Mouse (Mus musculus): Measurements from ENCODE around the gene Fbxo36. TPM values are rescaled to one million over a fixed set of nuclear protein-coding genes. Genes with fewer than 3 reads are reported as not detected.
A peak's percentile ranks its signal among the peaks of the same experiment; 100 is the strongest.

Fbxo36 gene
- total RNA-seq, 2 experiments from 2014 or later, result 1.4 to 2.0 TPM

DNA sequence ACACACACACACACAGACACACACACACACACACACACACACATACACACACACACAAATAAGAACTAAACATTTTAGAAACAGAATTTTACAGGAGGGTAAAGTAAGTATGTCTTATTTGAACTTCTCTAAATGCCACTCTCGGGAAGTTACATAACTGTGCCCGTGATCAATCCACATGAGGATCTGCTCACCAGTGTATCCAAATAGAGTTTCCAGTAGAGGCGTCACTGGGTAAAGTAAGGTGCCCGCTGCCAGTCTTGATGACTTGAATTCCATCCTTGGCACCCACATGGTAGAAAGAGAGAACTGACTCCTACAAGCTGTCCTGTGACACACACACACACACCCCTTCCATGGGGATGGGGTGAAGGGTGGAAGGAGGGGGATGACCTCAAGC lies 43.3 kb downstream of the Fbxo36 start:
- DNase-seq (ENCODE audit: low spot score in 2 of 2), result peak in 1 of 2 experiments; percentile 15
- intact Hi-C loops (cut with DNase I), result no loop called here

DNA sequence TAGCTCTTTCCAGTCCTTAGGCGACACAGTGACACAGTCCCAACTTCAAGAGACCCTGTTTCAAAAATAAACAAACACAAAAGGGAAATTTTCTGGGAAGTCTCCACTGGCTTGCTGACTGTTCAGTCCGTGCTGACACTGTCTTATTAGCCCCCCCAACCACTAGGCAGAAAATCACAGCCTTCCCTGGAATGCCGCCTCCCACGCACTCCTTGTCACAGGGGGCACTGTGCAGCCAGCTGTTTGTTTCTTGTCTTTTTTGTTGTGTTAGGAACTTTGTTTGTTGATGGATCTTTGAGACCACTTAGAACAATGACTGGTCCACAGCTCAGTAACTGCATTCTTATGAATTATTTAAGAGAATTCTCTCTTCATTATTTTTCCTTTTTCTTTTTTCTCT lies 44.2 kb downstream of the Fbxo36 start:
- no peak for DNase-seq (ENCODE audit: low spot score in 2 of 2)
- intact Hi-C loops (cut with DNase I), result no loop called here

DNA sequence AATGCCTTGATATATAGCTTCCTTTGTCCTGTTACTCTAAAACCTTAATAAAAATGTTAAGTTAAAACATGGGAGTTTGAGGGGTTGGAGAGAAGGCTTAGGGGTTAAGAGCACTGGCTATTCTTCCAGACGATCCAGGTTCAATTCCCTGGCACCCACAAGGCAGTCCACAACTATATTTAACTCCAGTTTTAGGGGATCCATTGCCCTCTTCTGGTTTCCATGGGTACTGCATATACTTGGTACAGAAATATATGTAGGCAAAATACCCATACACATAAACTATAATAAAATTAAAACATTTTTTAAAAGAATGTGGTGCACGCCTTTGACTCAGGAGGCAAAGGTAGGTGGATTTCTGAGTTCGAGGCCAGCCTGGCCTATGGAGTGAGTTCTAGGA lies 45.5 kb downstream of the Fbxo36 start:
- intact Hi-C loops (cut with DNase I), result no loop called here
- DNase-seq (ENCODE audit: low spot score in 2 of 2), result peak in 1 of 2 experiments; percentile 41

DNA sequence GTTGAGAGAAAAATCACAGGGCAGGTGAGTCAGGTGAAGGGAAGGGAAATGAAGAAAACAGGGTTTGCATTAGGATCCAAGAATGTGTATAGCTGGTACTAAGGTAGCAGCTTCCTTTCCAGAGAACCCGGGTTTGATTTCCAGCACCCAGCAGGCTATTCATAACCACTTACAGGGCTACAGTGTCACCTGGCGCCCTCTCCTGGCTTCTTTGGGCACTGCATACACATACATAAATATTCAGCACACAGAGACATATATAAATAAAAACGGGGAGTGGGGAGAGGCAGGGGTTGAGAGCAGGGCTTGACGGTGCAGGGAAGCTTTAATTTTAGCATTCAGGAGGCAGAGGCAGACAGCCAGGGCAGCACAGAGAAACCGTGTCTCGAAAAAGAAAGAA lies 46.3 kb downstream of the Fbxo36 start:
- intact Hi-C loops (cut with DNase I), result no loop called here
- DNase-seq (ENCODE audit: low spot score in 2 of 2), result no peak

DNA sequence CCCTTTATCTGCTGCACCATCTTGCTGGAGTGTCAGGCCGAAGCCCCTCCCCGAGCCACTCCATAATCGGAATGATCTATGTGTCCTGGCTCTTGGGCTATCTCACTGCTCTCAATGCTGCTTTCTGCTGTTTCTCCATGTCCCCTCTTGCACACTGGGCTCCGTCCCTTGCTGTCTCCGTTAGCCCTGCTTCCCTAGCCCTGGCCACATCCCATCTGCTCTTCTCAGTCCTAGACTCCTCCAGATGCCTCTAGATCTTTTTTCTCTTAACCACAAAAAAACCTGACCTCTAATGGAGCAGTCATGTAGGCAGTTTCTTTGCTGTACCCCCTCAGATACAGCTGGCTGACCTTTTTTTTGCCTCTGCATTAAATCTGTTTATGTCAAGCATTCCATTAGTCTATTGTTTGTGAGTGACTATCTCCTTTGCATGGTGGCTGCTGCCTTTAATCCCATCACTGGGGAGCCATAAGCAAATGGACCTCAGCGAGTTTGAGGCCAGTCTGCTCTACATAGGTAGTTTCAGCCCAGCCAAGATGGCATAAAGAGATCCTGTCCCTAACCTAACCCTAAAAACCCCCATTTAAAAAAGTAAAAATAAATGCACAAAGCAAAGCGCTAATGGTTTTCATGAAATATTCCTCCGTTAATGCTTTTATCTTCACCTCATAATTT lies 49.8 kb downstream of the Fbxo36 start:
- intact Hi-C loops (cut with DNase I), result no loop called here
- DNase-seq (ENCODE audit: low spot score in 2 of 2), result no peak

DNA sequence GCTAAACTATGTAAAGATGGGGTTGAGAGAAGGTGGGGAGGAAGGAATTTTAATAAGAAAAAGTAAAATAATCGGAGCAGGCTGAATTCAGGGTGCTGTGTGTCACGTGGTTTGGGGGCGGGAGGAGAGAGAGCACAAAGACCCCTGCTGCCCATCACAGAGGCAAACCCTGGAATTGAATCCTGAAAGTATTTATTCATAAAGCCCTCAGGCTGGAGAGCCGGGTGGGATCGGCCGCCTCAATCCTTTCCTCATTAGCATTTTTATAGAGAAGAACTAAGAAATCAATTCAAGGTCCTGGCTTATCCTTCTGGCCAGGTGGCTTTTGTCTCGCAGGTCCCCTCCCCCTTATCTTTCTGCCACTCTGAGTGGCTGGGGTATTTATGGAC lies 50.4 kb downstream of the Fbxo36 start:
- DNase-seq (ENCODE audit: low spot score in 2 of 2), result no peak
- intact Hi-C loops (cut with DNase I), result no loop called here

DNA sequence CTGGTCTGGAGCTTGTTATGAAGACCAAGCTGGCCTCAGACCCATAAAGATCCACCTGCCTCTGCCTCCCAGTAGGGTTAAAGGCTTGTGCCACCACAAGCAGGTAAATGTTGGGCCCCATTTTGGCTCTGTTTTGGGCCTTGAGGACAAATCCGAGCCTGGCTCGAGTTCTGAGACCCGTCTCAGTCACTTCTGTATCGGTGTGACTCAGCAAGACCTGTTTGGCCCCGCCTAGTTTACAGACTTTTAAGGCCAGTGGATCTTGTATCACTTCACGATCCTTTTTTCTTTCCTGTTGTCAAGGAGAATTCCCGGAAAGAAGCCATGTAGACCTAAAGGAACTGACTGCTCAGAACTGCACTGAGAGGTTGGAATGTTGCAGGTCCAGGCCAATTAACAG lies 50.9 kb downstream of the Fbxo36 start:
- intact Hi-C loops (cut with DNase I), result no loop called here
- DNase-seq (ENCODE audit: low spot score in 2 of 2), result no peak

DNA sequence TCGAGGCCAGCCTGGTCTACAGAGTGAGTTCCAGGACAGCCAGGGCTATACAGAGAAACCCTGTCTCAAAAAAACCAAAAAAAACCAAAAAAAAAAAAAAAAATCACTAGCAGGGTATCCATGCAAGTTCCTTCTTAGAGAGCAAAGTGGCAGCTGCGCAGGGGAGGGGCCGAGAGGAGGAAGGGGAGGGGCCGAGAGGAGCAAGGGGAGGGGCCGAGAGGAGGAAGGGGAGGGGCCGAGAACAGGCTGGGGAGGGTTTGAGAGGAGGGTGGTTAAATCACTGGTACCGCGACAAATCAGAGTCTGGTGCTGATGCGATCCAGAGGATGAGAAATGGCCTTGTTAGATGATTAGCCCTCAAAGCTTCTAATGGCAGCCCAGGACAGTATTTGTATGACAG lies 52.1 kb downstream of the Fbxo36 start:
- intact Hi-C loops (cut with DNase I), result no loop called here
- DNase-seq (ENCODE audit: low spot score in 2 of 2), result no peak

DNA sequence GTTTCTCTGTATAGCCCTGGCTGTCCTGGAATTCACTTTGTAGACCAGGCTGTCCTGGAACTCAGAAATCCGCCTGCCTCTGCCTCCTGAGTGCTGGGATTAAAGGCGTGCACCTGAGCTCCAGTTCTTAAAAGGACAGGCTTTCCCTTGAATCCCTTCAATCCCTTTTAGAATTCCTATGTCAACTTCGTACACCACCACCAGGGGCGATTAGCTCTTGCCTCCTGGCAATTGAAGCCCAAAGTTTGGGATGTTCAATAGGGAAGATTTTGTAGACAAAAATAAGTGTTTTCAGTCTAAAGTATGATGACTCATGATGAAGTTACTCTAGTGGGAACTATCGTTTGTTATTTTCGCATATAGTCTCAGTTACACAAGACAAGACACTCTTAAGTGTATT lies 57.7 kb downstream of the Fbxo36 start:
- DNase-seq (ENCODE audit: low spot score in 2 of 2), result no peak
- intact Hi-C loops (cut with DNase I), result no loop called here

DNA sequence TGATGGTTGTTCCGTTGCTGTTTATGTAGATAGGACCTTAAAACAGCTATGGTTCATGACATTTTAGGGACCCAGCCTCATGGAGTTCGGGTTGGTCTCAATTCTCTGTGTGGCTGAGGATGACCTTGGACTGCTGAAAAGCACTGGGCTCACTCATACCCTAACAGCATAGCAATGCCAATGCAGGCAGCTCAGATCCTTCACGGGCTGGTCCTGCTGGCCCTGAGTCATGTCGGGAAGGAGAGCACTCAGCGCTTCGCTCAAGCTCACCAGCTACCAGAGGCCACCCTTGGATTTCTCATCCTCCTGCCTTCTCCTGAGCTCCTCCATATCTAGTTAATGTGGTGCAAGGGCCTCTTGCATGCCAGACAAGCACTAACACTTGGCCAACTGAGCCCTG lies 59.5 kb downstream of the Fbxo36 start:
- intact Hi-C loops (cut with DNase I), result no loop called here
- DNase-seq (ENCODE audit: low spot score in 2 of 2), result no peak

DNA sequence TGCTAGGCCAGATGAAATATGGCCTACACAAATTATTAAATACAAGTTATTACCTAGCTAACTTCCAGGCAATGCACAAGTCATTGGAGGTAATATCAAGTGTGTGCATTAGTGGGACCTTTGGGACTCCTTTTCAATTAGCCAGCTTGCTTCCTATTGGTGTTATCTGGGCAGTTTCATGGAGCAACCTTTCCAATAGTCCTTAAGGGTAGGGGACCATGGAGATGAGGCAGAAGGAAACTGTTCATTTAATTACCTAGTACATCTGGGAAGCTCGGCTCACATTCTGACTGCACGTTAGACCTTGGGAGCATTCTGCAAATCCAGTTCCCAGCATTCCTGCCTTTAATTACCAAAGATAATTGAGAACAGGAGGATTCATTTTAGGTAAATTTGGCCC lies 64.8 kb downstream of the Fbxo36 start:
- intact Hi-C loops (cut with DNase I), result no loop called here
- no peak for DNase-seq (ENCODE audit: low spot score in 2 of 2)

DNA sequence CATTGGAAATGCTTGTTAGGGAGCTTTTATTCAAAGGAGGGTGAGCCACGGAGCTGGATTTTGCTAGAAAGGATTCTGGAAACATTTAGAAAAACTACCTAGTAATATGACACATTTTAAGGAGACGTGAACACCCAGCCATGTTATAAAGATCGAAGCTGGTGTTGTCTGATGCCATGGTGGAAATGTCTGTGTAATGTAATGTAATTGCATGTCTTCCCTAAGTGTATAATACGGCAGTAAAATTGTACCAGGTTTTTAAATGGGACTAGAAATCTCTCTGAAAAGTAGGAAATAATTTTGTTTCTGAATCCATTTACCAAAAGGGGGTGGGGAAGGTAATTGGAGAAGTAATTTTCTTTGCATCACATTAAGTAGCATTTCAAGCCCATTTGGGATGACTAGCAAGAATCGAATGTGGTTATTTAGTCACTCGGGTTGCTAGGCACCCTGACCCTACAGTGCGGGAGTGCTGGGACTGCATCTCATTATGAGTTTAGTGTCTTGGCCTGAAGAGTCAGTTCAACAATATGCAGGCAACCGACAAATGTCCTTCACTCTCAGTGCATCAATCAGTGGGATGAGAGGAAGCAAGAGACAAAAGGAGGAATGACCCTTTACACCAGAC lies 70.7 kb downstream of the Fbxo36 start:
- intact Hi-C loops (cut with DNase I), result no loop called here
- DNase-seq (ENCODE audit: low spot score in 2 of 2), result no peak

DNA sequence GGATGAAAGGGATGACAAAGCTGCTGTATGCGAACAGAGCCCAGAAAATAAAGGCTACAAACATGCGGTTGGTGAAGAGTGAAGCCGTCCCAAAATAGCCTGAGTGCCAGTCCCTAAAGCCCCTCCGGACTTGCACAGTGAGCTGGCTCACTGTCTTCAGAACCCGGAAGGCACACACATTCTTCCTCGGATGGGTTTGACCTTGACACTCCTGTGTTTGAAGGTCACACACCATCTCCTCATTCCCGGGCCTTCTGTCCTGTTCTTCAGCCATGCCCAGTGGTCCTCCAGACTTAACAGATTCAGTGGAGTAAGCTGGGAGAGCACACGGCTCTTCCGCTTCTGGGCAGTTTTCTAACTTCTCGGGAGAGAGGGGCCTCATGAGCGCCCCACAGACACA lies 72.9 kb downstream of the Fbxo36 start:
- DNase-seq (ENCODE audit: low spot score in 2 of 2), result no peak
- intact Hi-C loops (cut with DNase I), result no loop called here

DNA sequence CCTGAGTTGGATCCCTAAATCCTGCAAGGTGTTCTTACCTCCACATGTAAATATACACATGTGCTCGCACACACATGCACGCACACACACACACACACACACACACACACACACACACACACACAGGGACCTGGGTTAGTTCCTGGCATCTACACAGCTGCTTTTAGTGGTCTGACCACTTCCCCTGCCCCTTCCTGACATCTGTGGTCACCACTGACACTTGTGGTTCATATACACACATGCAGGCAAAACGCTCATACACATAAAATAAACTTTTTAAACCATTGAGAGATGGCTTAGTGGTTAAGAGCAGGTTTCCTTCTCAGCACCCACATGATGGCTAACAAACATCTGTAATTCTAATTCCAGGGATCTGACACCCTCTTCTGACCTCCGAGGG lies 75.4 kb downstream of the Fbxo36 start:
- intact Hi-C loops (cut with DNase I), result no loop called here

DNA sequence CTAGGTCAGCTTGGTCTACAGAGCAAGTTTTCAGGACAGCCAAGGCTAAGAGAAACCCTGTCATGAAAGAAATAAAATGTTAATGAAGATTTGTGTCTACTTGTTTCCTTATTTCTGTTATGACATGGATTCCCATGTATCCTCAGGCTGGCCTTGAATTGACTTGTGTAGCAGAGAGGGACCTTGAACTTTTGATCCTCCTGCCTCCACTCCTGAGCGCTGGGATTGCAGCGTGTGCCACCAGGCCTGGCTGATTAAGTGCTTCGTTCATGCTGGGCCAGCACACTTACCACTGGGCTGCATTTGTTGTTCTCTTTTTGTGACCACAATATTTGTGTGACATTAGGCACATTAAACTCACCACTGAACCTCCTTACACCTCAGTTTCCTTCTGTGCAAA lies 79.2 kb downstream of the Fbxo36 start:
- intact Hi-C loops (cut with DNase I), result no loop called here
- no peak for DNase-seq (ENCODE audit: low spot score in 2 of 2)

More for the DNA sequence above, 75.4 kb downstream of the Fbxo36 start:
- DNase-seq (ENCODE audit: low spot score in 2 of 2), result no peak

DNA sequence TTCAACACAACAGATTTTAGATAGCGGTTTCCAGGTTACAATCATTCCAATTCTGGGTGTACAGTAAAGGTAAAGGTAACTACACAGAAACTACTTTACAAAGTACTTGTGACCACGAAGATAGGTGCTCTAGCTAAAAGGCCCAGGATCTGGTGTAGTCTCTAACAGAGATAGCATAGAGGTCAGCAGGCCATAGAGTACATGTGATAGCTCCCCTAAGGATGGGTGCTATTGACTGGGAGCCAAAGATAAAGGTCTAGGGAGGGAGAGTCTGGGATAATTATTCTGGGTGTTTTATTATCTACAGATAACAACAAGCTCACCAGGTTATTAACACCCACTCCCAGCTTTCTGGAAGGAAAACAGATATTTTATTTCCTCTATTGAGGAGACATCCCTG lies 83.8 kb downstream of the Fbxo36 start:
- intact Hi-C loops (cut with DNase I), result no loop called here
- DNase-seq (ENCODE audit: low spot score in 2 of 2), result no peak

DNA sequence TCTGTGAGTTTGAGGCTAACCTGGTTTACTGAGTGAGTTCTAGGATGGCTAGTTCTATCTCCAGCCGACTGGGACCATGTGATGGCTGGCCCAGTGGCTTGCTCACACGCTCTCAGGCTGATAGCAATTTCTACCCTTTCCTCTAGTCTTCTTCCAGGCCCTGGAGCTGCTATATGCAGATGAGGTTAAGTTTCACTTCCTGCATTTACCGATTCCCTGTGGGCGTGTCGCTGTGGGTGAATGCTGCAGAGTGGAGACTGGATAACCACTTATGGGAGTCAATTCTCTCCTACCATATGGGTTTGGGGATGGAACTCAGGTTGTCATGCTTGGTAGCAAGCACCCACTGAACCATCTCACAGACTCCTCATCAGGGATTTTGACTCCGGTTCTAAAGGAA lies 84.5 kb downstream of the Fbxo36 start:
- no peak for DNase-seq (ENCODE audit: low spot score in 2 of 2)
- intact Hi-C loops (cut with DNase I), result no loop called here

DNA sequence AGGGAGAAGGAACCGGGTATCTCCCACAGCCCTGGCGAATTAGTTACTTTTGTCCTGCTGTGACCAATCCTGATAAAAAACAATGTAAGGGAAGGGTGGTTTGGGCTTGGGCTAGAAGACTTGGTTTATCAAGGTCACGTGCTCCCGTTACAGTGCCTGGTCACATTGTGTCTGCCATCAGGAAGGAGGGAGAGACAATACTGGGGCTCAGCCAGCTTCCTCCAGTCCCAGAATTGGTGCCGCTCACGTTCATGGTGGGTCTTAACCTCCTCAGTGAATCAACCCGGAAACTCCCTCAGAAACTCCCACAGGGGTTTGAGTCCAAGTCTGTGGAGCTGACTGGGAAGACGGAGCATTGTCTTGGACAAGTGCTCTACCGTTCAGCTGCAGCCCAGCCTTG lies 86.0 kb downstream of the Fbxo36 start:
- DNase-seq (ENCODE audit: low spot score in 2 of 2), result no peak
- intact Hi-C loops (cut with DNase I), result loop anchor here (1.0 kb wide), 1 partner anchor 8 kb away; no protein-coding TSS in a partner anchor

DNA sequence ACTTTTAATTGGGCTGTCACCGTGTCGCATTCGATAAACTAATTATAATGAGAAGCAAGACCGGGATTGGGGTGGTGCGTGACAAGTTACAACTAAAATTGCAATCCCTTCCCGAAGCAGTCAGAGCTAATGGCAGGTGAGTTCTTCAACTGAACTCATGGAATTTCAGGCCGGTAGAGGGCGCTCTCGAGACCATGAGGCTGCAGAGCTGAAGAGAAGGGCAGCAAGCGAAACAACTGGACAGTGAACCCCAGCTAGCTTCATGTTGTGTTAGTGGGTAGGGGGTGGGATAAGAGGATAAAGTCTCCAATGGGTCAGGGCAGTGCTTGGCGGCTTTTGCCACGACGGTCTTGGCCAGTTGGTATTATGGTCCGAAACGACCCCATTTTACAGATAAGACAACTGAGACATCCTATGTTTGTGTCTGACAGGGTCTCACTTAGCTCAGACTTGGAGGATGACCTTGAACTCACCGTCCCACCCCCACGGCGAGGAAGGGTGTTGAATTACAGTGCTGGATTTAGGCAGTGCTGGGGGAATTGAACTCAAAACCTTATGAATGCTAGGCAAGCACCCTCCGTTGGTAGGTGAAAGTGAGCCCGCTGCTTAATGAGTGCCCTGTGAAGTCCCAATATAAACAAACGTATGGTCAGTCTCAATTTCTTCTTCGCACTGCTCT lies 94.0 kb downstream of the Fbxo36 start:
- DNase-seq (ENCODE audit: low spot score in 2 of 2), result peak; percentile 85 to 93
- intact Hi-C loops (cut with DNase I), result no loop called here

DNA sequence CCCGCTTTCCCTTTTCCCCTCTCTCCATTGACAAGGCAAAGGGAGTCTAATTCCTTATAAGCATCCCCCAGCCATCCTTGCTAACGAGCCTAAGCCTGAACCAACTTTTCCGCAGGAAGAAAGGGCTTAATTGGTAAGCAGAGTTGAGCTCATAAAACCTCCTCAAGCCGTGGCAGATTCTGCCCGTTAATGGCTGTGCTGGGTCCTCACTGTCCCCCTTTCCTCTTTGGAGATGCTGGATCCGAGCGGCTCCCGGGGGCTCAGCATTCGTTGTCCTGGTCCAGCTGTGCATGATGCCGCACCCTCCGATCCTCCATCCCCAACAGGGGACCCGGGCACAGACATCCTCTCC lies 94.5 kb downstream of the Fbxo36 start:
- DNase-seq (ENCODE audit: low spot score in 2 of 2), result peak in 1 of 2 experiments; percentile 42
- intact Hi-C loops (cut with DNase I), result no loop called here
